Mouse (Mus musculus) induced T-regulatory cell, adult 2 months (primary cell): ENCODE results near the gene Fanci.

Source experiments
- DNase-seq: peaks from one replicate; pipeline ENCODE4 v3.0.0-alpha.2; 2012; ENCODE audit warnings: low read depth

Fanci gene

DNA sequence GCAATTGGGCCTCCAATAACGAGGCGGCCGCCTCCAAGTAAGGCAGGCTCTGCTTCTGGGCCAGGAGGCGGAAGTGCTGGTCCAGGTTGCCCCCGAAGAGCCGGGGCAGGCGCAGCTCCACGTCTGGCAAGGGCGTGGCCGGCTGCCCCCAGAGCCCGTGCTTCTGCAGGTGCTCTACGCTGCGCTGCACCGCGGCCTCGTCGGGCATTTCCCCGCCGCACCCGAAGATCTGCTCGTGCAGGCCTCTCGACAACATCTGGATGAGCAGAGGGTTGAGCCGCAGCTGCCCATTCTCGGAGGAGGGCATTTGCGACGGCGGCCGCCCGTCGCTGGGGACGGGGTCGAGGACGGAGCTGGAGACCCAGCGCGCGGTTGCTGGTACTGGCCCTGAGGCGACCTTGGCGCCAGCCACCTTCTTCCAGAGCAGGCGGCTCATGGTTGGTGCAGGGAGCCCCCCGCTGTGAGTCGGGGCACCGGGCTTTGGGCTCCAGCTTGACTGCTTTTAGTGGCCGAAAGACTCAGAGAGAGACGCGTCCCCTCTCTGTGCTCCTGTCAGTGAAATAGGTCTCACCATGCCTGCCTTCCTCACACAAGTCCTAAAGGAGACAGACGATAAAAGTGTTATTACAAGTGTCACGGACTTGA is 73.2 kb downstream of the Fanci start:
- no peak for DNase-seq

DNA sequence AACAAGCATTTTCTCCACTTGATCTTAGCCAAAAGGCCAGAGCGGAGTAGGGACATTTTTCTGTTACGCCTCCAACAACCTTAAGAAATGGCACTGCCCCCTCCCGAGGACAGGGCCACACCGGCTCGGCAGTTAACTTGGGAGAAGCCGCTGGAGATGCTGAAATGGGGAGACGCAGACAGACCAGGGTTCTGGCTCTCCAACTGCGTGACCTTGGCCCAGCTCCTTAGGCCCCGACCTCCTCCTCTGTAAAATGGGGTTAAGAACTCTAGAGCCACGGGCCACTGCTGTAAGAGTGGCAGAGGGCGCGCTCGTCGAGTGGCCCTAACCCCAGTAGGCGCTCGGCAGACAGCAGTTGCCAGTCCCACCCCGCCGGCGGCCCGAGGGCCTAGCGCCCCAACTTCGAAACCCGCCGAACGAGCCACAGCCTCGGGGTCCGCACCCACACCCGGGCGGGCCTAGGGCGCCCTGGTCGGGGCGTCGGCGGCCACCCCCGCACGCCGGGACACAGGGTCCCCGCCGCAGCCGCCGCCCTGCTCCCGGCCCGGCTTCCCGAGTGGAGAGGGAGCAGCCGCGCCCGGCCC is 73.8 kb downstream of the Fanci start:
- no peak for DNase-seq

- peak; percentile 98 for DNase-seq
Observed at GRCm38 (mm10) chr7:79466053-79466901, 74.5 kb downstream of the Fanci start, which contains the start of gene Polg. Gene Polg, minus strand, starts transcription at chr7:79466362.

DNA sequence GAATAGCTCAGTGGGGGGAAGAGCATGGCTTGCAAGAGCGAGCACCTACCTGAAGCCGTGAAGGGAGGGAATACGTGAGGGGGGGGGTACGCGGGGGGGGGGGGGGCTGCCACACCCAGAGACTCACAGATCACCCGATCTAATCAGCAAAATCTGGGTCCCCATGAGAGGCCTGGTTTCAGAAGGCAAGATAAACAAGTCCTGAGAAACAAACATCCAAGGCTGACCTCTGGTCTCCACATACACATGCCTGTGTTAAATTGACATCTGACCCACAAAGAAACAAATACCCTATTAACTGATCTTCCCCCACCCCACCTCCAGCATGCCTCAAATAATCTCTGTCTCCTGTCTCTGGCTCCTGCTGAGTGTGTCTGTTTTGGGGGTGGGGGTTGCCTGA is 76.2 kb downstream of the Fanci start:
- DNase-seq, result no peak

DNA sequence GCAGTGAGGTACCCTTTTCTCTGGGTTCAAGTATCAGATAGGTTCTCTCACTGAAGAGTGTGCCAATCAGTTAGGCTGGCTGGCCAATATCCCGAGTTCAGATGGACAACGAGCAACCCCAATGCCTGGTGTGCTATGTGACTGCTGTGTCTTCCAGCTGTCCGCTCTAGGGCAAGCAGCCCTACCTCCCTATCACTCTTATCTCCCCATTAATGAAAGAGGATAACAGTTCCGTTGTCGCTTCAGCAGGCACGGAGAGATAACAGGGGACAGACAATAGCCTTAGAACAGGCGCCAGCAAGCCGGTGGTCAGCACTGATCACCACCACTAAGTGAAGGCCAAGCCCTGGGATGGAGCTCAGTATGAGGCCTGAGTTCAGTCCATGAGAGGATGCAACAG is 77.3 kb downstream of the Fanci start:
- no peak for DNase-seq

GRCm38 (mm10) chr7:79469766-79470165 is 78.0 kb downstream of the Fanci start:
- no peak for DNase-seq

DNA sequence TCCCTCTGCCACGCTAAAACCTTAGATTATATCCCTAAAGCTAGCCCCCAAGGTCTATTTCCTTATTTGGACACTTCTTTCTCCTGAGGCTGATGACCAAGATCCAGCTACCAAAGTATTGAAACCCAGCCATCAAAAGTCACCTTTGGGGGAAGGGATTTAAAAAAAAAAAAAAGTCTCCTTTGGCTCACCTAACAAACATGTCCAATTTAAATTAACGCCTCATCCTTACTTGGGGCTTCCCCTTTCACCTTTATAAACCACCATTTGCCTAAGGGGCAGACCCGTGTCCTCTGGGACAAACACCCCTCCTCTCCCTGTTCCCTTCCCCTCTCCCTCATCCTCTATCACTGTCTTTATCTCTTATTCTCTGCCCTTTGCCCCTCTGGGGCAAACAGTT is 79.0 kb downstream of the Fanci start:
- no peak for DNase-seq

DNA sequence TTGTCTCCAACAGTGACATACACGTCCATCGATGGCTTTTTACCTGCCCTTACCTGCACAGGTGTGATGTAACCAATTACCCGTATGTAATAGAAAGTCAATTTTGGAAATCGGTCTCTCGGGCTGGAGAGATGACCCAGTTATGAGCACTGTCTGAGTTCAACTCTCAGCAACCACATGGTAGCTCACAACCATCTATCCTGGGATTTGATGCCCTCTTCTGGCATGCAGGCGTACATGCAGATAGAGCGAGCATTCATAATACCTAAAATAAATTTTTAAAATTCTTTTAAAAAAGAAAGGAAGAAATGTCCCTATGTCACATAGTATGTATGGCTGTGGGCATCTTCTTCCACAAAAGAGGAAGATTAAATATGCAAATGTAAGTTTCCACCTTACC is 79.7 kb downstream of the Fanci start:
- peak; percentile 39 for DNase-seq

DNA sequence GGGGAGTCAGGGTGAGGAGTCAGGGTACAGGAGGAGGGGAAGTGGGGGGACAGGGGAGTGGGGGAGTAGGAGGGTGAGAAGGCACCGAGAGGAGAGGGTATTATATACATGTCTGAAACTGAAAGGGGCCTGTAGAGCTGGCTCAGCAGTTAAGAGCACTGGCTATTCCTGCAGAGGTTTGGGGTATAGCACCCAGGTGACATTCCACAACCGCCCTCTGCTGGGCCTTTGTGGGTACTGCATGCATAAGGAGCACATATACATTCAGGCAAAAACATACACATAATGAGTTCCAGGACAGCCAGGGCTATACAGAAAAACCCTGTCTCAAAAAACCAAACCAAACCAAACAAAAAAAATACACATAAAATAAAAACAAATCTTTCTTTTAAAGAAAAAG is 81.1 kb downstream of the Fanci start:
- DNase-seq, result peak; percentile 66

DNA sequence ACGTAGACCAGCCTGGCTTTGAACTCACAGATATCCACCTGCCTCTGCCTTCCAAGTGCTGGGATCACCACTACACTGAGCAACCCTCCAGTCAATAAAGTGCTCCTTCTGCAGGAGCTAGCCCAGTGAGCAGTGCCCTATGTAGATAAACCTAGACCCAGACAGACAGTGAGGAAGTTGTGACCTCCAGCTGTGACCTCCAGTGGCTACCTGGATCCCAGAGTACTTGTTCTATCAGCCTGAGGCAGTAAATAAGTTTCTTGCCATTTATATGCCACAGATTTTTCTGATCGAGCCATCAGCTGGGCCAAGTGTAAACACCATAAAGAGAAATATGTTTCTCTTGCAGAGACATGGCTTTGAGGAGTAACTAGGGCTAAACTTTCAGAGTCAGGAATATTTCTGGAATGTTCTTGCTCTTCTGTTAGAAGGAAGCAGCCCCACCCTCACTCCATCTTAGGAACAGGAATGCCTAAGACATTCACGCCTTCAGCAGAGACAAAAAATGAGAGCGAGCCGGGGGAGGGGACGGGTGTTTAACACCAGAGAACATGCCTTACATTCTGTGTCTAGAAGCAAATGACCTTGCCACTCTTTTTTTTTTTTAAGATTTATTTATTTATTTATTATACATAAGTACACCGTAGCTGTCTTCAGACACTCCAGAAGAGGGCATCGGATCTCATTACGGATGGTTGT is 81.9 kb downstream of the Fanci start:
- DNase-seq, result no peak

- DNase-seq, result no peak
Observed at GRCm38 (mm10) chr7:79474831-79475399, 83.2 kb downstream of the Fanci start.

GRCm38 (mm10) chr7:79486528-79486927 is 94.8 kb downstream of the Fanci start:
- DNase-seq, result no peak

DNA sequence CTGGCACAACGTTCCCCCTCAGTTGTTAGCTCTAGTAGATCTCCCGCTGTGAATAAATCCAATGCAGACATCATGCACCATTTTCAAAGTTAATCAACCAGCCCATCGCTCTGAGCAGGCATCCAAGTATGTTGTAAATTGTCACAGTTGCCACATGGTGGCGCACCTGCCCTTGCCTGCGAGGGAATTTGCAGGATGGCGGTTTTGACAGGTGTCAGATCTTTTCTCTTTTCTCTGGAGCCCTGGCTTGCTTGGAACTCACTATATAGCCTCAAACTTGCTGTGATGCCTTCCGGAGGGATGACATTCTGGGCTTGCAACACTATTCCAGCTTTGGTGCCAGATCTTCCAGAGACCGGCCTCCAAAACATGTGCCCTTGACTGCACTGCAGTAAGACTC is 102.2 kb downstream of the Fanci start:
- DNase-seq, result peak; percentile 67

DNA sequence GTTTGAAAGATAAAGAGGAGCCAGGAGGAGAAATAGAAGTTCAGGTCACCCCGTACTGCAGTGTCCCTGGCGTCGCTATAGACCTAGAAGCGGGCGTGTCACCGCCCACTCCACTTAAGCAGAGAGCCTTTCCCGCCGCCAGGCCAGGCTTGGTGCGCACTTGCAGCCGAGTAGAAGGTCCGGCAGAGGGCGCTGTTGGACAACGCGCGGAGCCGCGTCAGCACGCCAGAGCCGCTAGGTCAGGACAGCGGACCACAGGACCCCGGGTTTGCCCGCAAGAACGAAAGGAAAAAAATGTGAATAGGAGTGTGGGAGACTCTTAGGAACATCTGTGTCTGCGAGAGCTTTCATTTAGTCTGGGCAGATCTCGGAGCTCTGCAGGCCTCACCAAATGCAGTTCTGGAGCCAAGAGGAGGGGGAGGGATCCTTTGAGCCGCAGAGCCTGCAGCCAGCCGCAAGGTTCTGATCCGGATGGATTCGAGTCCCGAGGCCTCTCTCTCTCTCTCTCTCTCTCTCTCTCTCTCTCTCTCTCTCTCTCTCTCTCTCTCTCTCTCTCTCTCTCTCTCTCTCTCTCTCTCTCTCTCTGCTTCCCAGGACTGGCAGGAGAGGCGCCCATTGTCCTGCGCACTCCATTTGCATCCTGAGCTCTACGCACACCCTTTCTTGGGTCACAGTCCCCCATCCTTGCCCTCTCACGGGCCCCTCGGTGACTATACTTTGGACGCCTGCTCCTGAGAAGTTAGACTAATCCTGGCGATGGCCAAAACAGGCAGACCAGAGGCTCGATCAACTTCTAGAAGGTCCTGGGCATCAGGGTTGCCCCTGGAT is 104.5 kb downstream of the Fanci start:
- peak; percentile 86 for DNase-seq

GRCm38 (mm10) chr7:79496816-79497328 is 105.1 kb downstream of the Fanci start:
- no peak for DNase-seq

GRCm38 (mm10) chr7:79497701-79498115 is 106.0 kb downstream of the Fanci start:
- DNase-seq, result no peak

GRCm38 (mm10) chr7:79498356-79498755 is 106.6 kb downstream of the Fanci start:
- DNase-seq, result no peak

GRCm38 (mm10) chr7:79498965-79499595 is 107.4 kb downstream of the Fanci start:
- DNase-seq, result peak; percentile 34
